Mouse (Mus musculus) left cerebral cortex, adult 2 months (tissue): ENCODE results near the gene Mfsd4a. TPM values are rescaled to one million over a fixed set of nuclear protein-coding genes. Genes with fewer than 3 reads are reported as not detected.

Experiments
- DNase-seq, 2 experiments: peaks; one replicate each; pipeline ENCODE4 v3.0.0; 2021 to 2022; ENCODE audit warnings: low spot score in 2 of 2, mixed read lengths in 1 of 2; ENCODE audit errors: extremely low spot score in 1 of 2
- H3K27ac ChIP-seq: fragments of 200-600 bp; 2 replicates; pipeline ENCODE4 v1.8.1; 2022
- H3K4me3 ChIP-seq: fragments of 200-600 bp; 2 replicates; pipeline ENCODE4 v1.8.1; 2022
- CTCF ChIP-seq: fragments of 200-600 bp; IDR thresholded peaks from 2 replicates; pipeline ENCODE4 v1.8.1; 2022; ENCODE audit warnings: antibody characterized with exemption, mild to moderate bottlenecking, moderate library complexity
- intact Hi-C: fragments of 180-260 bp; cut with DNase I; formaldehyde crosslinking; loops from one replicate; pipeline ENCODE4 v1.15.1; 2025
- total RNA-seq, 2 experiments: library from RNA; stranded (reverse); gene quantifications; 2 replicates each; pipeline ENCODE4 v1.2.3; 2021

The Mfsd4a gene
- total RNA-seq, 2 experiments from 2014 or later: 80.0 to 85.2 TPM

GRCm38 (mm10) chr1:132038753-132039152 is 29.1 kb downstream of the Mfsd4a start:
- TF ChIP-seq CTCF: no peak
- intact Hi-C loops: no loop called here
- no peak overlapping the region for H3K27ac ChIP-seq
- no peak overlapping the region for H3K4me3 ChIP-seq
- DNase-seq: no peak

GRCm38 (mm10) chr1:132037746-132038145 is 30.1 kb downstream of the Mfsd4a start:
- intact Hi-C loops: no loop called here

GRCm38 (mm10) chr1:132032172-132032571 is 35.7 kb downstream of the Mfsd4a start:
- Histone ChIP-seq H3K27ac (no peak overlapping the region), H3K4me3 (no peak overlapping the region)
- intact Hi-C loops: no loop called here
- no peak for DNase-seq
- no peak for TF ChIP-seq CTCF

More at GRCm38 (mm10) chr1:132037746-132038145, 30.1 kb downstream of the Mfsd4a start:
- Histone ChIP-seq H3K4me3 (no peak overlapping the region), H3K27ac (no peak overlapping the region)
- no peak for DNase-seq
- TF ChIP-seq CTCF: no peak

- intact Hi-C loops: no loop called here
- TF ChIP-seq CTCF: peak; percentile 50
- no peak overlapping the region for H3K4me3 ChIP-seq
- DNase-seq: no peak
- no peak overlapping the region for H3K27ac ChIP-seq
Measured at GRCm38 (mm10) chr1:132030574-132030973, 37.3 kb downstream of the Mfsd4a start.

GRCm38 (mm10) chr1:132028413-132028812 is 39.4 kb downstream of the Mfsd4a start:
- DNase-seq: no peak
- TF ChIP-seq CTCF: no peak
- intact Hi-C loops: no loop called here

GRCm38 (mm10) chr1:132027978-132028377 is 39.9 kb downstream of the Mfsd4a start:
- H3K27ac ChIP-seq: no peak overlapping the region
- intact Hi-C loops: no loop called here
- TF ChIP-seq CTCF: no peak
- DNase-seq: no peak
- no peak overlapping the region for H3K4me3 ChIP-seq

More at GRCm38 (mm10) chr1:132028413-132028812, 39.4 kb downstream of the Mfsd4a start:
- Histone ChIP-seq H3K27ac (no peak overlapping the region), H3K4me3 (no peak overlapping the region)

GRCm38 (mm10) chr1:132026925-132027646 is 40.8 kb downstream of the Mfsd4a start:
- no peak for DNase-seq
- intact Hi-C loops: no loop called here
- H3K27ac ChIP-seq: no peak overlapping the region
- TF ChIP-seq CTCF: no peak
- no peak overlapping the region for H3K4me3 ChIP-seq

- no peak for DNase-seq
Measured at GRCm38 (mm10) chr1:132022107-132022506, 45.8 kb downstream of the Mfsd4a start.

GRCm38 (mm10) chr1:132019876-132020275 is 48.0 kb downstream of the Mfsd4a start:
- TF ChIP-seq CTCF: no peak
- Histone ChIP-seq H3K4me3 (no peak overlapping the region), H3K27ac (no peak overlapping the region)
- intact Hi-C loops: no loop called here
- no peak for DNase-seq

More at GRCm38 (mm10) chr1:132022107-132022506, 45.8 kb downstream of the Mfsd4a start:
- Histone ChIP-seq H3K4me3 (no peak overlapping the region), H3K27ac (no peak overlapping the region)
- TF ChIP-seq CTCF: no peak
- intact Hi-C loops: no loop called here

- DNase-seq: no peak
- intact Hi-C loops: no loop called here
Measured at GRCm38 (mm10) chr1:132016691-132017090, 51.2 kb downstream of the Mfsd4a start.

GRCm38 (mm10) chr1:132014800-132015199 is 53.1 kb downstream of the Mfsd4a start:
- DNase-seq: no peak
- no peak overlapping the region for H3K4me3 ChIP-seq
- intact Hi-C loops: no loop called here
- no peak overlapping the region for H3K27ac ChIP-seq
- TF ChIP-seq CTCF: peak; percentile 27

More at GRCm38 (mm10) chr1:132016691-132017090, 51.2 kb downstream of the Mfsd4a start:
- Histone ChIP-seq H3K4me3 (no peak overlapping the region), H3K27ac (no peak overlapping the region)
- TF ChIP-seq CTCF: no peak

- TF ChIP-seq CTCF: no peak
- intact Hi-C loops: no loop called here
- DNase-seq: no peak
- no peak overlapping the region for H3K4me3 ChIP-seq
- no peak overlapping the region for H3K27ac ChIP-seq
Measured at GRCm38 (mm10) chr1:132012861-132013260, 55.0 kb downstream of the Mfsd4a start.

- intact Hi-C loops: no loop called here
- H3K27ac ChIP-seq: no peak overlapping the region
- no peak overlapping the region for H3K4me3 ChIP-seq
- TF ChIP-seq CTCF: no peak
- no peak for DNase-seq
Measured at GRCm38 (mm10) chr1:132011785-132012184, 56.1 kb downstream of the Mfsd4a start.
